ENCODE assay signal across 8 mouse cellular contexts in the genomic region with DNA sequence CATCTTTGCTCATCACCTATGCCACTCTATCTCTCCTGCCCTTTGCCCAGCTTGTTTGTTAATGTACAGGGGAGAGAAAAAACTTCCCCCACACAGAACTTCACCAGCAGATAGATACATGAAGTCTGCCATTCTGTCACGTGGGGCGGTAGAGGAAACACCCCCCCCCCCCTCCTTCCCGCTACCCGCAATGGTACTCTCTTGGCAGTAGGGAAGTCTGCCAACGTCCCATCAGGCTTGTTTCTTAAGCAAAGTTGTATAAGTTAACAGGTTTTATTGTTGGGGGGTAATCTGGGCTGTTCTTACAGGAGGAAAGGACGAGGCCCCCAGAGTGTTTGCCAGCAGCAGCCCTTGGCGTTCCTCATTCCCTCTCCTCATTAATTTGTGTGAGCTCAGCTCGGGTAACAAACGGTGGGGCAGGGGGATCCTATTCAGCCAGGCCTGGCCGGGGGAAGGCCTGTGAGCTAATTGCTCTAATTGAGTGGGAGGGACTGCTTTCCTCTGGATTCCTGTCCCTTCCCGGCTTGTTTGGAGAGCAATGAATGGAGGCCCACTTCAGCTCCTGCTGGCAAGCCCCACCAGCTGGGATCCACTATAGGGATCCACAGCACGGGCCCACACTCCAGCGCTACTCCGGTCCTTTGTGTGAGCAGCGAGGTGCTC.
DNase-seq lines count a peak whose midpoint lies in the region; ATAC-seq and TF ChIP-seq lines count a peak whose summit lies in the region.

No protein-coding gene starts in this region.

- H3K4me2 ChIP-seq in embryonic facial prominence, embryonic 13.5 days = peak overlapping the region; percentile 47
- H3K4me2 ChIP-seq in intestine, embryonic 15.5 days (replicated peaks) = no peak overlapping the region
- no peak overlapping the region for H3K4me2 ChIP-seq in heart, embryonic 11.5 days

- WGBS in embryonic facial prominence, embryonic 13.5 days = 12% methylated on average over 15 of the region's 15 CpGs
- 42% methylated on average over 15 of the region's 15 CpGs for WGBS in intestine, embryonic 15.5 days
- WGBS in thymus, adult 2 months = 58% methylated on average over 15 of the region's 15 CpGs
- 27% methylated on average over 15 of the region's 15 CpGs for WGBS in heart, embryonic 11.5 days (ENCODE audit: insufficient replicate concordance)

- H3K4me3 ChIP-seq in layer of hippocampus, adult 2 months = no peak overlapping the region
- H3K4me3 ChIP-seq in embryonic facial prominence, embryonic 13.5 days = no peak overlapping the region
- no peak overlapping the region for H3K4me3 ChIP-seq in intestine, embryonic 15.5 days (replicated peaks)
- H3K4me3 ChIP-seq in thymus, adult 2 months (ENCODE audit: control insufficient read depth, insufficient read depth, low read length) = no peak overlapping the region
- H3K4me3 ChIP-seq in heart, embryonic 11.5 days (ENCODE audit: low read depth, low read length) = no peak overlapping the region

- no peaks in the 10 kb centered on the region for H3K27me3 ChIP-seq in embryonic facial prominence, embryonic 13.5 days
- no peaks in the 10 kb centered on the region for H3K27me3 ChIP-seq in intestine, embryonic 15.5 days (replicated peaks)
- H3K27me3 ChIP-seq in thymus, adult 2 months (ENCODE audit: control insufficient read depth, insufficient read depth, low read length) = no peaks in the 10 kb centered on the region
- no peaks in the 10 kb centered on the region for H3K27me3 ChIP-seq in heart, embryonic 11.5 days (ENCODE audit: control insufficient read depth, insufficient read depth, low read length)

- H3K9ac ChIP-seq in embryonic facial prominence, embryonic 13.5 days = peak overlapping the region; percentile 27; the same call in 1 of the 2 replicates
- H3K9ac ChIP-seq in intestine, embryonic 15.5 days = no peak overlapping the region
- no peak overlapping the region for H3K9ac ChIP-seq in heart, embryonic 11.5 days (ENCODE audit: low read depth, low read length)

- TF ChIP-seq POLR2A in thymus, adult 2 months (IDR thresholded peaks at IDR 0.05; ENCODE audit: control insufficient read depth, extremely low read depth, insufficient read depth, low read length, poor library complexity) = no peak

- DNase-seq in layer of hippocampus, adult 2 months (ENCODE audit: low spot score in 2 of 2) = peak; percentile 28 to 36
- no peak for DNase-seq in layer of hippocampus, adult 9-10 months (ENCODE audit: low spot score)
- peak; percentile 63 for DNase-seq in neural tube, embryonic 10.5 days (ENCODE audit: extremely low spot score, low spot score)
- DNase-seq in gastrocnemius, postnatal 10 days = no peak
- no peak for DNase-seq in thymus, adult 2 months

- H3K4me1 ChIP-seq in embryonic facial prominence, embryonic 13.5 days = peaks cover 52% of the 10 kb centered on the region
- peaks cover 10% of the 10 kb centered on the region for H3K4me1 ChIP-seq in intestine, embryonic 15.5 days (replicated peaks)
- H3K4me1 ChIP-seq in thymus, adult 2 months (replicated peaks; ENCODE audit: control insufficient read depth, insufficient read depth, low read length) = no peaks in the 10 kb centered on the region
- peaks cover 2% of the 10 kb centered on the region; the same call in 1 of the 2 replicates for H3K4me1 ChIP-seq in heart, embryonic 11.5 days (ENCODE audit: control insufficient read depth, insufficient read depth, low read length)

- ATAC-seq in embryonic facial prominence, embryonic 13.5 days (ENCODE audit: insufficient number of reproducible peaks, insufficient read depth, low FRiP score, low TSS enrichment, low read depth) = peak; percentile 62
- peak; percentile 30; the same call in 1 of the 2 replicates for ATAC-seq in intestine, embryonic 15.5 days
- ATAC-seq in heart, embryonic 11.5 days (replicated peaks; ENCODE audit: insufficient number of reproducible peaks, low FRiP score, low TSS enrichment) = no peak

- no peaks in the 10 kb centered on the region for H3K9me3 ChIP-seq in embryonic facial prominence, embryonic 13.5 days
- H3K9me3 ChIP-seq in intestine, embryonic 15.5 days = no peaks in the 10 kb centered on the region
- no peaks in the 10 kb centered on the region for H3K9me3 ChIP-seq in heart, embryonic 11.5 days (replicated peaks; ENCODE audit: control insufficient read depth, low read length)

- no peak overlapping the region for H3K27ac ChIP-seq in layer of hippocampus, adult 2 months
- peak overlapping the region; percentile 66 for H3K27ac ChIP-seq in embryonic facial prominence, embryonic 13.5 days
- no peak overlapping the region for H3K27ac ChIP-seq in intestine, embryonic 15.5 days
- no peak overlapping the region for H3K27ac ChIP-seq in thymus, adult 2 months (ENCODE audit: control insufficient read depth, insufficient read depth, low read length)
- no peak overlapping the region for H3K27ac ChIP-seq in heart, embryonic 11.5 days (ENCODE audit: low read depth, low read length)

- TF ChIP-seq CTCF in layer of hippocampus, adult 2 months (conservative IDR thresholded peaks at IDR 0.05) = no peak
- no peak for TF ChIP-seq CTCF in thymus, adult 2 months (IDR thresholded peaks at IDR 0.05; ENCODE audit: borderline replicate concordance, control insufficient read depth, extremely low read depth, insufficient read depth, low read length, poor library complexity)

- no peaks in the 10 kb centered on the region for H3K36me3 ChIP-seq in embryonic facial prominence, embryonic 13.5 days
- H3K36me3 ChIP-seq in intestine, embryonic 15.5 days = no peaks in the 10 kb centered on the region
- H3K36me3 ChIP-seq in thymus, adult 2 months (ENCODE audit: control insufficient read depth, insufficient read depth, low read length) = no peaks in the 10 kb centered on the region
- H3K36me3 ChIP-seq in heart, embryonic 11.5 days (ENCODE audit: control insufficient read depth, insufficient read depth, low read length) = no peaks in the 10 kb centered on the region

Comparison
In these comparisons a context has a peak if more than half of its experiments do, and no peak if none do; other contexts are left out.
1. DNase-seq: peak in layer of hippocampus, adult 2 months (2 of 2) and neural tube, embryonic 10.5 days (single experiment); none in layer of hippocampus, adult 9-10 months (single experiment), gastrocnemius, postnatal 10 days (single experiment) and thymus, adult 2 months (single experiment).